Mouse (Mus musculus) heart, postnatal 14 days (tissue): ENCODE results near the gene Tmem72. TPM values are rescaled to one million over a fixed set of nuclear protein-coding genes. Genes with fewer than 3 reads are reported as not detected.

Experiments
- DNase-seq, 2 experiments: peaks; one replicate each; pipeline ENCODE4 v3.0.0; 2021 to 2022
- intact Hi-C: fragments of 180-260 bp; cut with DNase I; formaldehyde crosslinking; loops from one replicate; pipeline ENCODE4 v1.15.1; 2025
- total RNA-seq, 2 experiments: library from RNA; stranded (reverse); gene quantifications; 2 replicates each; pipeline ENCODE4 v1.2.3; 2021

Gene Tmem72
- total RNA-seq, 2 experiments from 2014 or later = 0.02 to 0.05 TPM

DNA sequence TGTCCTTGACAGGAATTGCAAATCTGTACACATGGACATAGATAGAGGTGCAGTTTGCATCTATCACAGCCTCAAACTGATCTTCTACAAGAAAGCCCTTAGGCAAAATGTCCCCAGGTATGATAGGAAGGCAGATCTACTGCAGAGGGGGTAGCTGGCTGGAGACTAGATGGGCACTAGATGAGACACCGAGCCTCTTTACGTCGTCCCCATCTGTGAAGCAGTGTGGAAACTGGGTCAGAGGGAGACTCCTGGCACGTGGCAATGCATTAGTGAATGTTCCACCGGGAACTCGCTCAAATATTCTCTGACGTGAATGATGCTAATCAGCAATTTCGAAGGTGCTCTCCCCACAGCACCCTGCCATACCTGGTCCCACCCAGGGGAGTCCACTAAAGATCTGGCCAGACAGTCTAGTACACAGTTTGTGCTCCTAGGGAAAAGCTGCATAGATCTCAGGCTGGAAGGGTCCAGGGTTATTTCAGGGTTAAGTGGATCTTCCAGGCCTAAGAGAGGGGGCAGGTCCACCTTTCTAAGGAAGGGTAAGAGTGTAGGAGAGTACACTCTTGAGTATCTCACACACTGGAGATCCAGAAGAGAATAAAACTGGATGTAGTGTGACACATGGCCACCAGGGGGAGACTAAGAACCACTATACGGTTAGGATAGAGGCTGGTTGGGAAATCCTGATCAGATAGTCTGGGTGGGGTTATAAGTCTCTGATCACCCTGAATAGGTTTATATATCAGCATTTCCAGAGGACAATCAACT, 62.8 kb downstream of the Tmem72 start:
- DNase-seq = peak; percentile 63 to 77

DNA sequence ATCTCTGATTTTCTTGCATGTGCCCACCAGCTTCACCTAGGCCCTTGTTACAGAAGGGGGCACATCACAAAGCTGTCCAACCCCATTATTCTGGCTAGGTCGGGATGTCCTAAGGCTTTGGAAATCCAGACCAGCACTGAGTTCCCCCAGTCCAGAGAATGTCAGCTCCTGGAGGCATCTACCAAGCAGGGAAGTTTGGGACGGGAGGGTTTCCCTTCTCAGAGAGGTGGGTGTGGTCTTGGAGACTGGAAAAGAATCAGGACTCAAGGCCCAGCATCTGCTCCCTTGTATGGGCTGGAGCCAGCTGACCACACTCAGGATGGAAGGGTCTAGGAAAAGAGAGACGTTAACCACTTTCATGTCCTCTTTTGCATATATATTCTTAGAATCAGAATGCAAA, 63.5 kb downstream of the Tmem72 start:
- no peak for DNase-seq
- intact Hi-C loops = loop anchor here (5.0 kb wide), 2 partner anchors 36 to 1174 kb away; no protein-coding TSS in a partner anchor

More for the DNA sequence above, 62.8 kb downstream of the Tmem72 start:
- intact Hi-C loops = loop anchor here (1.0 to 5.0 kb wide), 3 partner anchors 37 to 1173 kb away; no protein-coding TSS in a partner anchor

DNA sequence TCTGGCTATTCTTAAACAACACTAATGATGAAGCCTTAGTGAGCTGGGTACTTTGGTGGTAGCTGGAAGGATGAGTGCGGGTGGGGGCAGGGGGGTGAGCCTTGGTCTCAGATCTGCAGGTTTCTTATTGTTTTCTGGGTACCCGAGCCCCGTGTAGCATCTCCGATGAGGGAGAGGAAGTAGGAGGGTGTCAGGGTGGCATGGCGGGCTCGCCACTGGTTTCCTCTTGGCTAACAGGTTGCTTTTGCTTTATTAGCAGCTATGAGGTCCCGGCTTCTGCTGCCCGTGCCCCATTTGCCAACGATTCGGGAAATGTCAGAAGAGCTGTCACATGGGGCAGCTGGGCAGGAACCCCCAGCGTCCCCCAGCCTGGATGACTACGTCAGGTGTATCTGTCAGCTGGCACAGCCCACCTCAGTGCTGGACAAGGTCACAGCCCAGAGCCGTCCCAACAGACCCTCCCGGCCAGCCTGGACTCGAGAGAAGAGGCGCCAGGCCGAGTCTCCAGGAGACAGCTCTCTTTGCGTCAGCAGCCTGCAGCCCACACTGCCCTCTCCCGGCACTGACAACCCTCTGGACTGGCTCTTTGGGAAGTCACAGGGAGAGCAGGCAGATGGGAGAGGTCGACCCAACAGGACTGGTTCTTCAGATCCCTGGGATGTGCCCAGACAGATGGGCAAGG, 65.1 kb downstream of the Tmem72 start:
- intact Hi-C loops = loop anchor here (1.0 to 5.0 kb wide), 3 partner anchors 19 to 1176 kb away; no protein-coding TSS in a partner anchor

DNA sequence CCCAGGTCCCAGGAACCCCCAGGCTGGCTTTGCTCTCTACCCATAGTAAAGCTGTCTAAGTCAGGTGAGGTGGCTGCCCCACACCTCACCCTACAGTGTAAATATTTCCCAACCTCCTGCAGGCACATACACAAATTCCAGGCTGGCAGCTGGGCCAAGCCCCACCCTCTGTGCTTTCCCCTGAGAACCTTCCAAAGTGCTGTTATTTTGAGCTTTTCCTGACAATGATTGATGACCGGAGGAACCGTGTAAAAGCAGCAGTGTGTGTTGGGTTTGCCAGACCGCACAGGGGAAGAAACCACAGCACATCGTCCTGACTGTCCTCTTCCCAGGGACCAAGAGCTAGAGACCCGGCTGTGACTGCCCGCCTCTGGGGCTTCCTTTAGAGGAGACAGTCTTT, 66.3 kb downstream of the Tmem72 start, which contains the start of gene Depp1:
TSS of gene Depp1 (plus strand) at position 204 of the 400 bp plus-strand sequence.
- intact Hi-C loops = loop anchor here (5.0 kb wide), 2 partner anchors 33 to 1177 kb away; no protein-coding TSS in a partner anchor
- peak; percentile 66 to 75 for DNase-seq

More for the DNA sequence above, 65.1 kb downstream of the Tmem72 start:
- DNase-seq = peak; percentile 72 to 75

DNA sequence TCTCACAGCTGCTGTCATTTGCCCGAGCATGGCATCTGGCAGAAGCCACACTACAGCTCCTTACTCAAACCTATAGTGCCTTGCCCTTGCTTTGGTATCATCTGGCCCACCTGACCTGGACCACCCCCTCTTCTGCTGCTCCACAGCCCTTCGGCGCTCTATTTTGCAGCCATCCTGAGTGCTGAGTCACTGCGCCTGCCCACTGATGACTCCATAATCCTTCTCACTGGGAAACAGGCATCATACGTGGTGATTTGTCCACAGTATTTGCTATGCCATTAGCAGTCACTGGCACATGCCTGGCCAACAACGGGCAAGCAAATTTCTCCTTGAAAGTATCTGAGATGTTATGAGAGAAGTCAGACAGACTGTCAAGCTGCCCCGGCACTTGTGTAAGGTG, 66.9 kb downstream of the Tmem72 start:
- DNase-seq = no peak
- intact Hi-C loops = loop anchor here (5.0 kb wide), 2 partner anchors 33 to 1177 kb away; no protein-coding TSS in a partner anchor

DNA sequence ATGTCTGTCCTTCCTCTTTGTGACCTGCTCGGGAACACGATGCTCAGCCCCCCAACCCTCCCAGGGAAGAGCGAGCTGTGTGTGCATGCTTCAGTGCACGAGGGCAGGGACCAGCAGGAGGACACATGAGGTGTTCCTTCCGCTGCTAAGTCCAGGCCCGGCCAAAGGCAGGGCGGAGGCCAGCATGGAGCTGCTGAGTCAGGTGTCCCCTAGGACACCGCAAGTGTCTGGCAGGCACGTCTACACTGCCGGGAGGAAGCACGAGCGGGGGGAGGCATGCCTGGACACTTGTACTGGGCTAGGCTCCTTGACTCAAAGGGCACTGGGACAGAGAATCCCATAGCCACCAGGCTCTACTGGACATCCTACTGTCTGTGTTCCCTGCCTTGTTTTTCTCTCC, 69.0 kb downstream of the Tmem72 start:
- DNase-seq = peak; percentile 59 to 79
- intact Hi-C loops = no loop called here

DNA sequence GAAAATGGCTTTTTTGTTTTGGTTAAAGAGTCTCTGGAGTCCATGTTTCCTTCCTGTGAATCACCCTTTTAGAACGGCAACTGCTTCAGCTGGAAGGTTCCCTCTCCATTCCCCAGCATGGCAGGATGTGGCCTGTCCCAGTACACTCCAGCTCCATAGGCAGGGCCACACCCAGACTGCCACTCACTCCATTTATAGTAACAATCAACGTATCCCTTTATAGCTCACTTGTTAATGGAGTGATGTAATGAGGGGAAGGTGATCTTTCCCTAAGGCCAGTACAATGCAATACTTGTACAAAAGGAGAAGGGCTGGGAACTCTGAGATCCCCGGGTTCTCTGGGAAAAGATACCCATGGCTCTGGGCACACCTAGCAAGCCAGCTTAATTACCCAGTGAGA, 72.4 kb downstream of the Tmem72 start:
- DNase-seq = peak in 1 of 2 experiments; percentile 59
- intact Hi-C loops = no loop called here

DNA sequence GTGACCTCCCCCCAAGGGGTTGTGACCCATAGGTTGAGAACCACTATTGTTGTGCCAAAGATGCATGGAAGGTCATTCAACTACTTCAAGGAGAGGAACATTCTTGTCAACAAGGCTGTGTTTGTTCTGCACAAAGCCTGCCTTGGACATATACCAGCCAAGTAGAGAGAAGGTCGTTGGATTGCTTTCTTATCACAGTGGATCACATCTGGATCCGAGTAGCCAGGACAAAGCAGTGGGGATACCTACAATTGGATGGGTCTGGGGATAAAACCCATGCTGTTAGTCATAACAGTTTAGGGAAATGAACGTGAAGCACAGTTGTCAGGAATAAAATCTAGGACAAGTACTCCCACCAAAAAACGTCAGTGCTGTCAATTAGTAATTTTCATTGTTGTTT, 72.8 kb downstream of the Tmem72 start:
- intact Hi-C loops = no loop called here
- DNase-seq = peak in 1 of 2 experiments; percentile 5

DNA sequence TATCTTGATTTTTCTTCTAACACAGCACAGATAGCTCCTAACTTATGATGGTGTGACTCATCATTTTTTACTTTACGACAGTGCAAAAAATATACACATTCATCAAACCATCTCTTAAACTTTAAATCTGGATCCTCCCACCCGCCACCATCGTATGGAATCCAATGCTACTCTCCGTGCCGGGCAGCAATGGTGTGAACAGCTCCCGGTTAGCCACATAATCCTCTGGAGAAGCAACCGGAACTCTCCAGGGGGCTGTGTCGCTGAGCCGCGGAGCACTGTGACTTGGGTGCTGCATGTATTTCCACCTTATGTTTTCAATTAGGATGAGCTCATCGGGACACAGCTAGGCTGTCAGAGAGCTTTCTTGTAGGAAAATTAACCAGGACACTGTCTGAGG, 73.8 kb downstream of the Tmem72 start:
- intact Hi-C loops = no loop called here
- no peak for DNase-seq

DNA sequence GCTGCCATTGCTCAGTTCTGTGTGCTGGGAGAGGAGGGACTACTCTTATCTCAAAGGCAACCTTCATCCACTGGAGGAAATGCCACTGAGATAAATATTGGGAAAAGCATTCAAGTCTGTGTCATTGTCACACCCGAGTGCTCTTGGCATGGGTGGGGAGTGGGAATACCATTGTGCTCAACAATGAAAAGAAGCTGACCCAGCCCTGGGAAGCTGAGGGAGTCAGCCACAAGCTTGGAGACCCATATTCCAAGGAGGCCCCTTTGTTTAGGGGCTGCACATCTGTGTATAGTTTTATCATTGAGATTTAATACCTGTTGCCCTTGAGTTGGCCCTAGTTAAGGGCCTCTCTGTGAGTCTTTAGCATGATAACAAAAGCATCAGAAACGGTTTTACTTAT, 77.0 kb downstream of the Tmem72 start:
- intact Hi-C loops = loop anchor here (10.0 kb wide), 1 partner anchor 525 kb away; the partner anchor contains the start of gene Cxcl12
- peak in 1 of 2 experiments; percentile 29 for DNase-seq

DNA sequence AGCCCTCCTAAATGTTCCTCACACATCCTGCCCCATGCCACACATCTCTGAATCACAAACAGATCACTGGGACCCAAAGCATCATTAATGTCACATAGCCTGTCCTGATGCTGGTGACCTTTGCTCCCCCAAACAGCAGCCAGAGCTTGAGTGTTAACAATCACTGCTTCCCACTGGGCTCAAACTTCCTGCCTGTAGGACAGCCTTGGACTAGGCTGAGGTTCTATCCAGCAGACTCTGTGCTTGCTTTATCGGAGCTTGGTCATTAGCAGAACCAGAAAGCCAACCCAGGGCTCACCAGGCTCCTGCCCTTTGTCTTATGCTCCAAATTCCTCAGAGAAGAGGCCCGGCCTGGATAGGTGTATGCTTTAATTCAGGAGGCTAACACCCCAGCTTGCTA, 77.8 kb downstream of the Tmem72 start:
- intact Hi-C loops = loop anchor here (10.0 kb wide), 1 partner anchor 526 kb away; the partner anchor contains the start of gene Cxcl12
- no peak for DNase-seq

DNA sequence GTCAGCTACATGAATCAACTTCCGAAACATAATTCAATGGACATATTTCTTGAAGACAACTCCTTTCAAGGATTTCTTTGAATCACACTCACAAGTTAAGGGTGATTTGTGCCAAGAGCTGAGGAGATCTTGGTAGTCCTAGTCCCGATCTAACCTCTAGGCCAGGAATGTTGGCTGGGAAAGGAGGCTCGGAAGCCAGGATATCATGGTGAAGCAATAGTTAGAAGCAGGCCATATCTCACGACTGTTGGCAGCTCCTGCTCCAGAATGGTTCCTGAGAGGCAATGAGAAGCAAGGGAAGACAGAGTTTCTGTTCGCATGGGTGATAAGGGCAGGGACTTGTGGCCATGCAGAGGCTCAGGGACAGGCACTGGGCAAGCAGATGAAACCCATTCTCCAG, 79.2 kb downstream of the Tmem72 start:
- intact Hi-C loops = loop anchor here (10.0 kb wide), 1 partner anchor 527 kb away; the partner anchor contains the start of gene Cxcl12
- peak; percentile 26 to 51 for DNase-seq

DNA sequence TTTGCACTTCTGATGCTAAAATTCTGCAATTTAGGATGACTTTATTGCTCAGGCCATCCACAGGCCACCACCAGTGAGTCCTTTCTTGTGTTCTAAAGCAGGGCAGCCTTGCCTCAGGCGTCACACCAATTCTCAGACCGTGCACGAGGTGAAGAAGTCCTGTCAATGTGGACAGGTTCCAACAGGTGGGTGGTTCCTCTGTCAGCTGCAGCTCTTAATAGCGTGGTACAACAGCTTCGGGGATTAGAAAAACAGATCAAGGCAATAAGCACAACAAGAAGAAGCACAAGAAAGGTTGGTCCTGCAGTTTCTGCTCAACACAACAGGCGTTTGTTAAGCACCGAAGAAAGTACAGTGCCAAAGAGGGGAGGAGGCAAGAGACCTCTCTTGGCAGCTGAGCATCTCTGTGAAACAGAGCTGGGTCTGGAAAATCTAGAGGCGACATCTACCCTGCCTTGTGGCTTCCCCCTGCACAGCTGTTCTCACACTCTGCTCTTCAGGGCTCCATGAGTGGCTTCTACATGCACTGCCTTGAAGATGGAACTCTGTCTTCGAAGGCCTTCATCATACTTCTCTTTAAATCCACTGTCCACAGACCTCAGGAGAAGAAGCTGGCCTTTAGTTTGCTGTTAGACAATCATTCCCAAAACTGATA, 80.0 kb downstream of the Tmem72 start:
- intact Hi-C loops = loop anchor here (10.0 kb wide), 1 partner anchor 528 kb away; the partner anchor contains the start of gene Cxcl12
- peak in 1 of 2 experiments; percentile 3 for DNase-seq

DNA sequence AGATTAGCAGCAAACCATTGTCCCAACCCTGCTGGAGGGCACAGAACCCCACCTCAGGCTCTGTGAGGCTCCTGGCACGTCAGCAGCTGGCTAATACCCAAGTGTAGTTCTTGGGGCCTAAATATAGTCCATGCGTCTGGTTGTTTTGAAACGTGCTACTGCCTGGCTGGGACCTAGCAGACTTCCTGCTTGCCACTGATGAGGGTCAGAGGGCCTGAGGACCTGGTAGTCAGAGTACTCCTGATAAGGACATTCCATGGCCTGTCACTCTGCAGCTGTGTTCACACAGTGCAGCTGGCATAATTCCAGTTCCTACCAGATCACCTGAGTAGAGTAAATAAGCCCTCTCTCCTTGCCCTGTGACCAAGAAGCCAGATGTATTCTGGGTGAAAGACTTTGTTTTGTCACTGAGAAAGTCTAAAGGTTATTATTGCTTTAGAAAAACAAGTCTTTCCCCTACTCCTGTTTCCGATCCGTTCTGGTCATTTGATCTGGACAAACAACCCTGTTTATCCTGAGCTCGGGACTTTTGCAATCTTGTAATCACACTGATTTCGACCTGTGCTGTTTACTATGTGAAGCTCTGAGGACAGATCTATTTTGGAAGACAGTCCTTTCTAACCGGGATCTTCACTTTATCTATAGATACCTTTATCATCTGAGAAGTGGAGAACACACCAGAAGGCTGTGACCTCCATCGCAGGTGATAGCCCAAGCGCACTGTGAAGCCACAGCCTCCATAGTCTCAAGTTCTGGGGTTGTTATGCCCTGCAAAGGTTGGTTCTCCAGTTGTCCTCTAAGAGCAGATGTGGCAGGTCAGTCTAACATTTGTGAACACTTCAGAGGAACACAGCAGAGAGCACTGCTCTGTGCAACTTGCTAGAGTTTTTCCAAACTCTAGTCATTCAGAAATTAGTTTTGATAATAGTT, 81.2 kb downstream of the Tmem72 start:
- intact Hi-C loops = loop anchor here (10.0 kb wide), 1 partner anchor 529 kb away; the partner anchor contains the start of gene Cxcl12
- peak; percentile 84 to 88 for DNase-seq

DNA sequence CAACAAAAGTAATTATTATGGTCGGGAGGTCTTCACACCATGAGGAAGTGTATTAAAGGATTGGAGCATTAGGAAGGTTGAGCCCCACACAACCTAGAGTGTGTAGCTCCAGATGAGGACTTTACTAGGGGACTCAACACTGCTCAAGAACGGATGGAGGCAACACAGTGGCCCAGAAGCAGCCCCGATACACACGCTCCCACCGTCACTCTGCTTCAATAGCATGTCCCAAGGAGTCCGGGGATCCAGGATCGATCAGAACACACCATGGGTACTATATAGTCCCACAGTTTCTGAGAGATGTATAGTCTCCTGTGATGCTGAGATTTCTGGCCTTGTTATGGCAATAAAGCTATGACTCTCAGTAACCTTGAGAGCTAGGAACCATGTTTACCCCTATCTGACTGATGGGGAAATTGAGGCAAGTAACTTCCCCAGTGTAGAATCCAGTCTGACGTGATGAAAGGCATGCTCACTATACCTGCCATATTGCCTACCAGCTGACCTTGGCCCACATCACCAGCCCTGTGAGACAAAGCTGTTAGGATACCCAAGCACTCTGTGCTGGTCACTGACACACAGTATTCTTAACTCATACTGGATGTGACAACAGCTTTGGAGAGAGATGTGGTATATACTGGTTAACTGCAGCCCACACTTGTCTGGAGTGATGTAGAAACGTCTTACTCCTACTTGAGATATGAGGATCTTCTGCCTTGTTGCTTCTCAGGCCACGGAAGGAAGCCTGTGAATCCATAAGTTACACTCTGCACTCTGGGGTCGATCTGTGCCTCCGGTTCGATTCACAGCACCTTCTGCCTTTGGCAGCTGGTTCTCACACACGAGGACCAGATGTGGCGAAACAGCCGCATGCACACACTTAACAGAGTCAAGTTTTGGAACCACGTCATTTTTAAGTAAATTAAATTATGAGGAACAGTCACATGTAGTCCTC, 82.7 kb downstream of the Tmem72 start:
- peak in 1 of 2 experiments; percentile 1 for DNase-seq
- intact Hi-C loops = loop anchor here (5.0 to 10.0 kb wide), 2 partner anchors 63 to 531 kb away; partner anchors contain the start of gene Cxcl12

DNA sequence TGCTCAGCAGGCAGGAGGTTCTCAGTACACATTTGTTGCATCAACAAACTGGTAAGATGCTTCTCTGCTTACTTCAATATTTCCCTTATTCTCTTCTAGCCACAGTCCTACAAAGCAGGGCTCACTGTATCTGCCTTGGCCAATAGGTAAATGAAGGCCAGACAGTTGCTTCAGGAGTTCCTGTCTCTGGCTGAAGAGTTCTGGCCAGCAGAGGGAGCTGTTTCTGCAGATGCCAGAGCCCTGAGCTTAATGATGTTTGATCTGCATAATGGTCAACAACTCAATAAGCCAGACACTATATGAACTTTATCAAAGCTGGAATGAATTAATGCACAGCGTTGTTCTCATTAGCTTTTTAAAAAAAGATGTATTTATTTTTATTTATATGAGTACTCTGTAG, 84.6 kb downstream of the Tmem72 start:
- peak; percentile 85 to 91 for DNase-seq
- intact Hi-C loops = loop anchor here (1.0 to 10.0 kb wide), 3 partner anchors 20 to 533 kb away; partner anchors contain the start of gene Cxcl12

DNA sequence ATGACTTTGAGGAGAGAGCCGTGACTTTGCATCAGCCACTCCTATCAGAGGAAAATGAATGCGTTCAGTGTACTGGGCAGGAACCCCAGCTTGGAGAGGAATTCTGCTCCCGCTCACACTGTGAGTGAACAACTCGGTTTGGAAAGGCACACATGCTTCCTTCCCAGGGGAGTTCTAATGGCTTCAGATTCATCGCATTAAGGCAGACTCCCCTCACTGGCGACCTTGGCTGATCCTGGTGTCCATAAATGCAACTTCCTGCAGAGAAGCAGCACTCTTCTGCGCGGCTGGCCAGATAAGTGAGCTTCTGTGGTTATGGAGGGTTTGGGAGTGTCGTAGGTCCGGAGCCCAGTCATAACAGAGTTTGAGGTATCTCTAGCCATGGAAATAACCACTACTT, 86.9 kb downstream of the Tmem72 start:
- peak in 1 of 2 experiments; percentile 16 for DNase-seq
- intact Hi-C loops = loop anchor here (5.0 to 10.0 kb wide), 2 partner anchors 68 to 535 kb away; partner anchors contain the start of gene Cxcl12
